Mouse (Mus musculus) intestine, postnatal 0 days (tissue): ENCODE measurements around the gene Mettl14. TPM values are rescaled to one million over a fixed set of nuclear protein-coding genes. Genes with fewer than 3 reads are reported as not detected.

Source experiments
- ATAC-seq: fragments of 200-750 bp; cut with Nextera tagmentation; 2 replicates; pipeline ENCODE4 v1.8.0; 2017; ENCODE audit warnings: mild to moderate bottlenecking, moderate TSS enrichment, moderate library complexity
- H3K27ac ChIP-seq: fragments of 300-500 bp; sonication (generic); 2 replicates; pipeline ENCODE4 v1.5.1; 2014; ENCODE audit warnings: mild to moderate bottlenecking, low read depth, low read length, moderate library complexity
- H3K27me3 ChIP-seq: fragments of 300-500 bp; sonication (generic); replicated peaks from 2 replicates; pipeline ENCODE4 v1.6.1; 2014; ENCODE audit warnings: low read length, mixed read lengths; ENCODE audit not compliant: control insufficient read depth, insufficient read depth
- H3K36me3 ChIP-seq: fragments of 300-500 bp; sonication (generic); 2 replicates; pipeline ENCODE4 v1.6.1; 2014; ENCODE audit warnings: mild to moderate bottlenecking, moderate library complexity; ENCODE audit not compliant: control insufficient read depth, insufficient read depth
- H3K4me1 ChIP-seq: fragments of 300-500 bp; sonication (generic); replicated peaks from 2 replicates; pipeline ENCODE4 v1.6.1; 2014; ENCODE audit warnings: antibody characterized with exemption, low read length, mixed read lengths; ENCODE audit not compliant: control insufficient read depth, insufficient read depth
- H3K4me2 ChIP-seq: fragments of 300-500 bp; sonication (generic); replicated peaks from 2 replicates; pipeline ENCODE4 v1.6.1; 2014; ENCODE audit warnings: low read depth, mild to moderate bottlenecking, moderate library complexity
- H3K4me3 ChIP-seq: fragments of 300-500 bp; sonication (generic); 2 replicates; pipeline ENCODE4 v1.5.1; 2014; ENCODE audit warnings: low read depth, low read length
- H3K9ac ChIP-seq: fragments of 300-500 bp; sonication (generic); 2 replicates; pipeline ENCODE4 v1.6.1; 2014; ENCODE audit warnings: mild to moderate bottlenecking, low read depth, low read length
- H3K9me3 ChIP-seq: fragments of 300-500 bp; sonication (generic); 2 replicates; pipeline ENCODE4 v1.6.1; 2016; ENCODE audit warnings: mixed run types; ENCODE audit not compliant: control insufficient read depth
- CTCF ChIP-seq: sonication (generic); IDR thresholded peaks from 2 replicates; pipeline ENCODE4 v1.5.1; 2016; ENCODE audit warnings: low read depth, mild to moderate bottlenecking, control low read depth, antibody characterized with exemption, moderate library complexity
- WGBS: fragments of 180-500 bp; shearing (Covaris S2); extraction: QIAGEN DNeasy Blood & Tissue Kit; methylation state at CpG from one replicate; pipeline ENCODE4 v1.1.7; 2014; 5-methylcytosine and 5-hydroxymethylcytosine counted together
- polyA plus RNA-seq: library from polyadenylated mRNA; unstranded; fragments of >200 nt; fragmentation: Nextera tagmentation; extraction: Ambion mirVana; gene quantifications from 2 replicates; pipeline ENCODE4 v1.2.1, GENCODE M21; 2015

Gene Mettl14
- polyA plus RNA-seq, 1 experiment from 2014 or later: 11.1 TPM

DNA sequence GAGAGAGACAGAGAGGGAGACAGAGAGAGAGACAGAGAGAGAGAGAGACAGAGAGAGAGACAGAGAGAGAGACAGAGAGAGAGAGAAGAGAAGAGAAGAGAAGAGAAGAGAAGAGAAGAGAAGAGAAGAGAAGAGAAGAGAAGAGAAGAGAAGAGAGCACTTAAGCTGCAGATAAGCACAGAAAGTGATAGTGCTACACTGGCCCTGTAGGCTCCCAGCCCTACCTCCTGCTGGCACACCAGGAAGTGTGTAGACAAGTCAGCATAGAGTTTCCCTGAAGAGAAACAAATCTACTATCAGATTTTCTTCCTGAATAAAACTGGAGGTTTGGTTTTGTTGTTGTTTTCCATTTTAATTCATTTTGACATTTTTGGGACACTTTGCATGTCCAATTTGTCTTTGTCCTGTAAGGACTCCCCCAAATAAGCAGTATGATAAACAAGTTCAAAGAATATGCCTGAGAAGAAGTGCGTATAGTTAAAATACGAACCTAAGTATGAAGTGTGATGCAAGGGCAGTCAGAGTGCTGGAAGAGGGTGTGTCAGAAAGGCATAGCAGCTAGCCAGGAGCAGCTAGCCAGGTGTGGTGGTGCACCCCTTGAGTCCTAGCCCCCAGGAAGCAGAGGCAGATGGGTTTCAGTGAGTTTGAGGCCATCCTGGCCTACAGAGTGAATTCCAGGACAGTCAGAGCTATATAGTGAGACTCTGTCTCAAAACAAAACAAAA, 53.4 kb downstream of the Mettl14 start:
- H3K9me3 ChIP-seq: no peaks in the 10 kb centered on the region
- 51% methylated on average over 2 of the region's 2 CpGs for WGBS
- H3K27me3 ChIP-seq: no peaks in the 10 kb centered on the region
- H3K9ac ChIP-seq: no peak overlapping the region
- no peak for TF ChIP-seq CTCF
- no peak overlapping the region for H3K4me2 ChIP-seq
- peak; percentile 28; the same call in 1 of the 2 replicates for ATAC-seq
- peaks cover 24% of the 10 kb centered on the region for H3K36me3 ChIP-seq
- H3K4me1 ChIP-seq: peaks cover 13% of the 10 kb centered on the region; the same call in 1 of the 2 replicates
- H3K4me3 ChIP-seq: no peak overlapping the region
- H3K27ac ChIP-seq: peak overlapping the region; percentile 46

DNA sequence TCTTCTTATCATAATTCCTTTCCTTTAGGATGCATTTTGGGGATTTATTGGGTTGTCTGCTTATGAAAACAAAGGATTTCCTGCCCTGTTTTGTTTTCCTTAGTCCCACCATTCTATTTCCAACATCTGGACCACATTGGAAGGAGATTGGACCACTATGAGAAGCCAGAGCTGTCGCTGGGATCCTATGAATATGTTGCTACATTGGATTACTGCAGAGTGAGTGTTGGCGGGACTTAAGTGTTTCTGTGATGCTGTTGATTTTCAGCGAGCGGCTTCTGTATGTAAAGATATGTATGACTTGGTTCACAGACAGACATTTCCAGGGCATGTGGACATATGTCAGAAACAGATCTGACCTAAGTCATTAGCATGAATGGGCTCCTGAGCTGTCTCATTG, 55.7 kb downstream of the Mettl14 start:
- Histone ChIP-seq H3K4me2 (no peak overlapping the region), H3K4me1 (peaks cover 10% of the 10 kb centered on the region; the same call in 1 of the 2 replicates), H3K9me3 (no peaks in the 10 kb centered on the region), H3K4me3 (no peak overlapping the region), H3K27me3 (no peaks in the 10 kb centered on the region), H3K36me3 (peaks cover 22% of the 10 kb centered on the region), H3K27ac (no peak overlapping the region), H3K9ac (no peak overlapping the region)
- no peak for ATAC-seq
- TF ChIP-seq CTCF: no peak
- WGBS: 76% methylated on average over 4 of the region's 4 CpGs

DNA sequence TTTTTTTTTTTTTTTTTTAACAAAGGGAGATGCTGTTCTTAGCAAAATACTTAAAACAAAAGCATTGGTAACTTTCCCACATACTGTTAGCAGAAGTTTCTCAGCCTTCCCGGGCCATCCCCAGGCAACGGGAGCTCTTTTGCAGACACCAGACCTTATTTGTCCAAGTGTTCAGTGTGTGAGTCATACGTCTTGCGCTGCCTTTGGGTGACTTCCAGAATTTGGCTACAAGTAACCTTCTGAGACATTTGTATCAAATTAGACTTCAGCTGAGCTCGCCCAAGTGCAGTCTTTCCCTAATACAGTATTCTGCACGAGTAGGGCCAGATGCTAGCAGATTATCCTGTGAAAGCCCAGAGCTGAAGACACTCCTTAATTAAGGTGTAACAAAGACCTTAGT, 56.7 kb downstream of the Mettl14 start:
- no peak for ATAC-seq
- H3K9me3 ChIP-seq: no peaks in the 10 kb centered on the region

DNA sequence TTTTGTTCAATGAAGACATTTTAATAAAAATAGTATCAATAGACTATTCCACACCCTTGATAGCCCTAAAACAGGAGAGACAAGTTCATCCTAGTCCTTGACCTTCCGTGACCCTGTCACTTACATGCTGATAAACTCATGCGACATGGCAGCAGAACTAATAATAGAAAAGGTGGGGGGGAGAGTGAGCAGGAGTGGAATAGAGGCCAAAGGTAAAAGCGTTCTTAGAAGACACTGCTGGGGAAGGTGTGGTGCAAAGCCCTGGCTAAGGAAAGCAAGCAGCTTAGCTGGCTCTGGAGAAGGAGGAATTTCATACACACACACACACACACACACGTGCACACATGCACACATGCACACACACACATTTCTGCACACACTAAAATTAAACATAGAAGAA, 61.6 kb downstream of the Mettl14 start:
- no peak overlapping the region for H3K9ac ChIP-seq
- no peaks in the 10 kb centered on the region for H3K27me3 ChIP-seq
- no peaks in the 10 kb centered on the region for H3K9me3 ChIP-seq
- 19% methylated on average over 4 of the region's 4 CpGs for WGBS
- no peak overlapping the region for H3K4me3 ChIP-seq
- no peak for TF ChIP-seq CTCF
- ATAC-seq: peak; percentile 60
- no peaks in the 10 kb centered on the region for H3K4me1 ChIP-seq
- no peak overlapping the region for H3K4me2 ChIP-seq
- H3K36me3 ChIP-seq: peaks cover 17% of the 10 kb centered on the region
- no peak overlapping the region for H3K27ac ChIP-seq

More for the DNA sequence above, 56.7 kb downstream of the Mettl14 start:
- Histone ChIP-seq H3K27me3 (no peaks in the 10 kb centered on the region), H3K36me3 (peaks cover 22% of the 10 kb centered on the region), H3K4me2 (no peak overlapping the region), H3K9ac (no peak overlapping the region), H3K27ac (no peak overlapping the region), H3K4me1 (0 out of 2 replicates have a peak, but pooled peaks cover 6% of the 10 kb centered on the region), H3K4me3 (no peak overlapping the region)
- 59% methylated on average over 6 of the region's 6 CpGs for WGBS
- no peak for TF ChIP-seq CTCF

DNA sequence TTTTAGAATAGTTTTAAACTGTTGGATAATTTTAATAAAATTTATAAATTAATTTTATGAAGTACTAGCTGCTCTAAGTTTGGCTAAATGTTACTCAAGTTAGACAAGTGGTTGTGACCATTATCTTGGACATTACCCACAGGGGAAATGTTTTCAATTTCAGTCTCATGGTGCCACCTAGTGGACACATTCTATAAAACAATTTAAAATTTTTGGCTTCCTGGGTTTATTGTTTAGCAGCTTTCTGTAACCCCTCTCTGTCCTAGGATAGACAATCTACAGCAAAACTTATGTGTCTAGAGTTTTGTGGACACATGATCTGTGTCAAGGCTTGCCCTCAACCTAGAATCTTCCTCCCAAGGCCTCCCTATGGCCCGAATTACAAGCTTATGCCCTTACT, 63.8 kb downstream of the Mettl14 start:
- Histone ChIP-seq H3K4me2 (no peak overlapping the region), H3K9ac (no peak overlapping the region), H3K27ac (no peak overlapping the region), H3K27me3 (no peaks in the 10 kb centered on the region), H3K9me3 (no peaks in the 10 kb centered on the region), H3K36me3 (peaks cover 10% of the 10 kb centered on the region; the same call in 1 of the 2 replicates), H3K4me1 (no peaks in the 10 kb centered on the region), H3K4me3 (no peak overlapping the region)
- TF ChIP-seq CTCF: peak; percentile 72
- no peak for ATAC-seq
- 33% methylated on average over 1 of the region's 1 CpGs for WGBS

DNA sequence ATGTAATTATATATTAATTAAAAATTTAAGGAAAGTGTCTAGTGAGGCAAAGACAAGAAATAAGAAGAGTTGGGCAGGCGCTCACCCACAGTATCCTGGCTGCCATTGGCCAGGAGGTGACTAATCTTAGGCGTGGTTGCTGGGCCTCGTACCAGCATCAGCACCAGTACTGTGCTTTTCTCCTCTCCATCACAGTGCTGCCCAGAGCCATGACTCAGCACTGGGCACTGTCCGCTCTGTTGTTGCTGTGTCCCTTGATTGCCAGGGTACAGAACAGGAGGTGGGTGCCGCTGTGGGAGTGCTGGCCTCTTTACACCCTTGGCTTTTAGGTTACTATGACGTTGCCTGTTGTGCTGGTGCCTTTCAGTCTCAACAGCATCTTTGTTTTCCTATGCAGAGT, 64.3 kb downstream of the Mettl14 start:
- no peaks in the 10 kb centered on the region for H3K4me1 ChIP-seq
- TF ChIP-seq CTCF: no peak
- H3K4me3 ChIP-seq: no peak overlapping the region
- no peaks in the 10 kb centered on the region for H3K9me3 ChIP-seq
- ATAC-seq: no peak; the same call in 1 of the 2 replicates
- no peaks in the 10 kb centered on the region for H3K27me3 ChIP-seq
- 77% methylated on average over 6 of the region's 6 CpGs for WGBS
- H3K9ac ChIP-seq: no peak overlapping the region
- H3K27ac ChIP-seq: no peak overlapping the region
- H3K4me2 ChIP-seq: no peak overlapping the region
- peaks cover 13% of the 10 kb centered on the region; the same call in 1 of the 2 replicates for H3K36me3 ChIP-seq
